Comparison of ENCODE assay signal across 8 mouse cellular contexts in genomic region chr4:56946641-56947640, GRCm38 (mm10). TPM values are rescaled to one million over a fixed set of nuclear protein-coding genes. Genes with fewer than 3 reads are reported as not detected.
A peak's percentile ranks its signal among the peaks of the same experiment; 100 is the strongest.
DNase-seq lines count a peak whose midpoint lies in the region; ATAC-seq and TF ChIP-seq lines count a peak whose summit lies in the region.

Gene Tmem245 (minus strand): TSS chr4:56947437.

- H3K9ac ChIP-seq in hindbrain, embryonic 13.5 days: peak within 1 kb of the TSS; percentile 78

- TF ChIP-seq CTCF in Patski (IDR thresholded peaks at IDR 0.05): no peak

- CTCF ChIA-PET in Patski (lab: Charles Lee): no interaction called here

- DNase-seq in Patski (ENCODE audit: low read depth, low spot score): peak; percentile 62
- peak; percentile 95 to 96 for DNase-seq in cerebellum, postnatal 14 days
- DNase-seq in frontal cortex, postnatal 14 days (ENCODE audit: low spot score in 2 of 2): peak; percentile 83 to 89
- peak; percentile 73 to 76 for DNase-seq in layer of hippocampus, postnatal 25 days (ENCODE audit: extremely low spot score in 1 of 2, low spot score in 1 of 2)
- peak; percentile 96 for DNase-seq in lung, postnatal 25 days (ENCODE audit: low spot score)
- DNase-seq in retina, embryonic 14.5 days (ENCODE audit: low spot score): peak; percentile 95
- peak; percentile 95 for DNase-seq in thymus, postnatal 4 days

- peak within 1 kb of the TSS; percentile 97 for H3K4me2 ChIP-seq in hindbrain, embryonic 13.5 days

- H3K36me3 ChIP-seq in hindbrain, embryonic 13.5 days: no peaks in the 10 kb centered on the region

- peak within 1 kb of the TSS; percentile 69 for H3K4me3 ChIP-seq in hindbrain, embryonic 13.5 days

- POLR2A ChIA-PET in Patski (lab: Charles Lee): no interaction called here

- H3K9me3 ChIP-seq in hindbrain, embryonic 13.5 days: no peaks in the 10 kb centered on the region

- H3K4me1 ChIP-seq in hindbrain, embryonic 13.5 days (replicated peaks): peaks cover 34% of the 10 kb centered on the region

- under 1% methylated on average over 102 of the region's 107 CpGs for WGBS in hindbrain, embryonic 13.5 days

- H3K27ac ChIP-seq in hindbrain, embryonic 13.5 days: peak within 1 kb of the TSS; percentile 89

- ATAC-seq in Patski: peak; percentile 84
- peak; percentile 98 for ATAC-seq in hindbrain, embryonic 13.5 days (ENCODE audit: low FRiP score)

- no peaks in the 10 kb centered on the region for H3K27me3 ChIP-seq in Patski
- peaks cover 5% of the 10 kb centered on the region; the same call in 1 of the 2 replicates for H3K27me3 ChIP-seq in hindbrain, embryonic 13.5 days

- in situ Hi-C loops in Patski (cut with MboI; ENCODE audit: low pct_unique_long_range_greater_than_20kb): no loop called here

RNA-seq across cellular contexts. Expression of gene Tmem245, which starts in this region (rescaled TPM):
- 19.1 TPM for polyA plus RNA-seq in Patski (2021)
- 9.0 and 9.8 TPM in 2 replicates for polyA plus RNA-seq in hindbrain, embryonic 13.5 days (2015; fragmentation: Nextera tagmentation; extraction: Ambion mirVana)
- 10 to 100 TPM; 29.8 to 31.0 TPM for total RNA-seq in layer of hippocampus, postnatal 25 days (2021)

Comparison
In these comparisons a context has a peak if more than half of its experiments do, and no peak if none do; other contexts are left out.
1. Peak in every context shown above with its lines: DNase-seq, ATAC-seq, H3K4me3 ChIP-seq and H3K27ac ChIP-seq.